Mouse (Mus musculus): ENCODE results near the gene Gnai3.

Gene Gnai3

DNA sequence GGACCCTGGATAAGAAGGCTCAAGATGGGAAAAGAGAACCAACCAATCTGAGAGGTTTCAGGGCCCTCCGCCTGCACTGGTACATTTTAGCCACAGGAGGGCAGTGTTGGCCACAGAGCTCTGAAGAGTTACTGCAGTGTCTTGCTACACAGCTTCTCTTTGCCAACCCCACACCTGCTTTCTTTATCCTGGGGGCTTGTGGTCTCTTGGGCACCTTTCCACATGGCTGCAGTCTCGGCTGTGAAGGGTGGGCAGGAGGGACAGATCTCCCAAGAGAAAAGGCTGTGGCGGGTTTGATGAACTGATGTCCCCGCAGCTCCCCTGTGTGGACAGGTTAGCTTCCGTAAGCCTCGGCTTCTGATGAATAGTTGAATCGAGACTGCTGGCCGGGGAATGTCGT is 18.9 kb upstream of the Gnai3 start:
- in situ Hi-C loops (cut with MboI, MseI), result loop anchor here (5.0 to 10.0 kb wide), 2 partner anchors 67 to 220 kb away; partner anchors contain the start of gene Psrc1

DNA sequence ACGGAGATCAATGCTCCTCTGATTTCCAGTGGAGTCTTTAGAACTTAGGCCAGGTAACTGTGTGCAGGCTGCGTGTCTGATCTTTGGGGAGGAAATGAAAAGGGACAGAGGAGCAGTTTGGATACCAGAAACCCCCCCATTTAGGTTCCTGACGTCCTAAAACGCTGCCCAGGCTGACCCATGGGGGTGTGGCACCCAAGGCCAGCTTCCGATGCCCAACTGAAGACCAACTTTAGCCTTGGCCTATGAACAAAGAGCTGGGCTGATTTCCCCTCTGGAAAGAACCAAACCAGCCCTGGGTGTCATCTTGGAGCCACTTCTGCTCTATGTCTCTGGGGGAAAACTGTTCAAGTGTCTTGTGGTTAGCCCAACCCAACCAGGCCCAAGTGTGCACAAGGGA is 18.1 kb upstream of the Gnai3 start:
- in situ Hi-C loops (cut with MboI, MseI), result loop anchor here (10.0 kb wide), 1 partner anchor 221 kb away; the partner anchor contains the start of gene Psrc1

GRCm38 (mm10) chr3:108158383-108159037 is 12.6 kb upstream of the Gnai3 start:
- in situ Hi-C loops (cut with MboI, MseI), result loop anchor here (10.0 kb wide), 1 partner anchor 234 kb away; no protein-coding TSS in a partner anchor

GRCm38 (mm10) chr3:108154656-108155055 is 8.7 kb upstream of the Gnai3 start, which contains the start of gene Gpr61:
Gene Gpr61 (minus strand): TSS chr3:108154882.
- in situ Hi-C loops (cut with MboI, MseI), result loop anchor here (5.0 to 10.0 kb wide), 2 partner anchors 87 to 230 kb away; no protein-coding TSS in a partner anchor

DNA sequence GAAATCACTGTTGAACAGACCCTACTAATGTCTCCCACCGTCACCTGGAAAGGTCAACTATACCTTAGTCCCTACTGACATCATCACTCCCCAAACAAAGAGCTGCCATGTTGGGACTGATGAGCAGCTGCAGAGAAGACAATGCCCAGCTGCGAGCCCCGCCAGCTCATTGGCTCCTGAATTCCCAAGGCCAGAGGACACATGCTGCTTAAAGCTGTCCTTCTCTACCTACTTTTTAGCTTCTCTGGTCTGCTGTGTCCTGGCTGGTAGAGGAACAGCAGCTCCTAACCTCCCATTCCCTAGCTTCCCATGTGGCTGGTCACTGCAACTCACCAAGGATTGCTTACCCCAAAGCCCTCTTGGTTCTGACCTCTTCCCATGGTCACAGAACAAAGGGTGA is 6.3 kb upstream of the Gnai3 start:
- in situ Hi-C loops (cut with MboI, MseI), result loop anchor here (5.0 to 10.0 kb wide), 2 partner anchors 85 to 227 kb away; no protein-coding TSS in a partner anchor

- in situ Hi-C loops (cut with MboI, MseI), result no loop called here
Observed at GRCm38 (mm10) chr3:108147386-108148235, 1.7 kb upstream of the Gnai3 start.

- in situ Hi-C loops (cut with MboI, MseI), result no loop called here
Observed at GRCm38 (mm10) chr3:108146671-108147070, 725 bp upstream of the Gnai3 start.

GRCm38 (mm10) chr3:108140786-108141185 is 5.2 kb downstream of the Gnai3 start:
- in situ Hi-C loops (cut with MboI, MseI), result no loop called here

DNA sequence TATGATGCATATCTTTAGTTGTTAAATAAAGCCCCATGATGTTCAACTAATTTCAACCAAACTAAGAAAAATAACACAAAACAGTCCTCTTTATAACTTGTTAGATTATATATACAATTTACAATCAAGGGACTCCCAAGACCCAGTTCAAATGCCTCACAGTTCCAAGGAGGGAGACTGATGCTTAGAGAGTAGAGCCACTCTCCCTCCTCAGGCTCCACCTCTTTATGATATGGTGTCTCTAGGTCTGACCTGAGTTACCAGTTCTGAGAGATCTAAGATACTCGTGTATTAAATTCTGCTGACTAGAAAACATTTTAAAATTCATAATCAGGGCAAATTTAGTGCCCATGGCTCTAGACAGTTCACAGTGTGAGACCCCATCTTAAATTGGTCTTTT is 6.8 kb downstream of the Gnai3 start:
- in situ Hi-C loops (cut with MboI, MseI), result no loop called here

DNA sequence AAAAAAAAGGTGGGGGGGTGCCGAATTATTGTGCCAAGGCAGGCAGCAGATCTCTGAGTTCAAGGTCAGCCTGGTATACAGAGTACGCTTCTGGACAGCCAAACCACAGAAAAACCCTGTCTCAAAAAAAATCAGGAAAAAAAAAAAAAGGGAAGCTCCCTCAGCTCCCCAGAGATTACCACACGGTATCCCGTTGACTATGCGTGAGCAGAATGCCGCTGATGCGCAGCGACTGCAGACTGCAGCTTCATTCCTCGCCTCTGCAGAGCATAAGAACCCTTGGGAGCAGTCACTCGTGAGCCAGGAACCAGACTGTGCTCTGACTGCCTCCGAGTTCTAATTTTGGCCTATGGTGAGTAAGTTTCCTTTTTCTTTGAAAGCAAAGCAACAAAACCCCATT is 11.2 kb downstream of the Gnai3 start:
- in situ Hi-C loops (cut with MboI, MseI), result no loop called here

GRCm38 (mm10) chr3:108132484-108132883 is 13.5 kb downstream of the Gnai3 start:
- in situ Hi-C loops (cut with MboI, MseI), result no loop called here

DNA sequence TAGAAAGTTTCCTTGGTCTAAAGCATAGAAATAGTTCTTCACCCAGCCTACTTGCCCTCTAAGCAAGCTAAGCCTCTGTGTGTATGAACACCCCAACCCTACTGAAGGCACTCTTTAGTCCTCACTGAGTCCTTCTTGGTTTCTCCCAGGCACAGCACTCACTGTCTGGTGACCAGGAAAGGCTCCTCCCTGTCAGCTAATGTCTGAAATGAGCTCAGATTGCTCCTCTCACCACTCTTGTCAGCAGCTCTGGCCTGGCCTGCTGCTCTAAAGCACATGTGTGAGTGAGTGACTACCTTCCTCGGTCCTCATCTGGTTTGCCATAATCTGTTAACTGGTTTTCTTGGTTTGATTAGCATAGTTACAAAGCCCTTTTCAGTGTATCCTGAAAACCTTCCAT is 14.1 kb downstream of the Gnai3 start:
- in situ Hi-C loops (cut with MboI, MseI), result no loop called here

DNA sequence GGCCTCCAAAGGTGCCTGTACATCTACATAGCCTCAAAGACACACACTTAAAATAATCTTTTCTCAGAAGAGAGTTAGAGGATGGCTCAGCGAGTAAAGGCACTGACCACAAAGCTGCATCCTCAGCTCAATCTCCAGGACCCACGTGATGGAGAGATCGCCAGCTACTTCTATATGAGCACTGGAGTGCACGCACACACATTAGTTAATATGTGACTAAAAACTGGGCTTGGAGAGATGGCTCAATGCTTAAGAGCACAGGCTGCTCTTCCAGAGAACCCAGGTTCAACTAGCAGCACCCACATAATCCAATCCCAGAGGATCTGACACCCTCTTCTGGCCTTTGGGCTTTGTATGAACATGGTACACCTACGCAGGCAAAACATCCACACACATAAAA is 14.7 kb downstream of the Gnai3 start:
- in situ Hi-C loops (cut with MboI, MseI), result no loop called here

- in situ Hi-C loops (cut with MboI, MseI), result no loop called here
Observed at GRCm38 (mm10) chr3:108129804-108130203, 16.1 kb downstream of the Gnai3 start.

DNA sequence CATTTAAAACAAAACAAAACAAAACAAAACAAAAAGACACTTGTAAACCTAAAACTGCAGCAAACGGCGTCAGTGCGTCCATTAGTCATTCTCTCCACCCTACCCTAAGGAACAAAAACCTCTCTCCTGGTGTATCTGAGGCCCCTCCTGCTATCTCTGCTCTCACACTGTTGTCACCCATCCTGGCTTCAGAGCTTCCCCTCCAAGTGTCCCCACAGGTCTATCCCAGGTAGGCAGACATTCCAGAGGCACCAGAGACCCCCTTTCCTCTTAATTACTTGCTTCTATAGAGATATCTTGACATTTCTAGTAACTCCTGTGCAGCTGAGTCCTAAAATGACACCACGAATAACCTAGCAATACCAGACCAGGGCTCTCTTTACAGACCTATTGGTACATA is 16.6 kb downstream of the Gnai3 start:
- in situ Hi-C loops (cut with MboI, MseI), result no loop called here

DNA sequence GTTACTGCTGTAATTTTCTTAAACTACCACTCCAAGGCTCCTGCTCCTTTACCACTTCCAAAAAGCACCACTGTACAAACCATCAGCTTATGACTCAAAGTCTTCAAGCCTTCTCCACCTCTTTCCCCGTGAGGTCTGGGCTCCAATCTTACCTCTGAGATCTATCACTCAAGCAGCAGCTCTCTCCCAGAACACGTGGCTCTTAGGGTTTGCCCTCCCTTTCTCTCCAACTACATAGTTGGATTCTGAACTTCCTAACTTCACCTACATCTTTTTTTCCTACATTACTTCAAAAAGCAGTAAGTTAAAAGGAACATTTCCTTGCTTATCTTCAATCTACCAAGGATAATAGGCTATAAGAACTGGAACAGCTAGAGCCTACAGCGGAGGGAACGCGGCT is 17.4 kb downstream of the Gnai3 start:
- in situ Hi-C loops (cut with MboI, MseI), result no loop called here

DNA sequence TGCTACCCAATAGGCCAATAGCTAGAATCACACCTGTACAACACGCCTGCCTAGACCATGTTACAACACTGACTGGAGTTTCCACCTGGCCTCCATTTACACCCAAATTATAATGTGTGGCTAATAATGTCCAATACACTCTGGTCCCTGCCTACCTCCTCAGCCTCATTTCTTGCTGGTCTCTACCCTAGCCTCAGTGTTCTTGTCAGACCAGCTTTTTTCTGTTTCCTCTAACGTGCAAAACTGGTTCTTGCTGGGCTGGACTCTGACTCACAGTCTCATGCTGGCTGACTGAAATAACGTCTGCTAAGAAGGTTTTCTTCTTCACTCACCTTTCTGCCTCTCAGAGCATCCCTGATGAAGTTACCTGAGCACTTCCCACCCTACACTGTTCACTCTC is 19.6 kb downstream of the Gnai3 start:
- in situ Hi-C loops (cut with MboI, MseI), result no loop called here

GRCm38 (mm10) chr3:108124131-108124530 is 21.8 kb downstream of the Gnai3 start:
- in situ Hi-C loops (cut with MboI, MseI), result no loop called here

- in situ Hi-C loops (cut with MboI, MseI), result no loop called here
Observed at GRCm38 (mm10) chr3:108123242-108123641, 22.7 kb downstream of the Gnai3 start.

GRCm38 (mm10) chr3:108121101-108121500 is 24.8 kb downstream of the Gnai3 start:
- in situ Hi-C loops (cut with MboI, MseI), result no loop called here

- in situ Hi-C loops (cut with MboI, MseI), result no loop called here
Observed at GRCm38 (mm10) chr3:108117465-108117864, 28.5 kb downstream of the Gnai3 start.

GRCm38 (mm10) chr3:108113591-108114289 is 32.2 kb downstream of the Gnai3 start:
- in situ Hi-C loops (cut with MboI, MseI), result no loop called here

Data from regulatory T cell (primary cell).